In genomic region chr1:171282086-171282805, GRCm38 (mm10) we compare ENCODE assay signal across 7 mouse cellular contexts. TPM values are rescaled to one million over a fixed set of nuclear protein-coding genes. Genes with fewer than 3 reads are reported as not detected.
A peak's percentile ranks its signal among the peaks of the same experiment; 100 is the strongest.
DNase-seq lines count a peak whose midpoint lies in the region; ATAC-seq and TF ChIP-seq lines count a peak whose summit lies in the region.

No protein-coding gene starts in this region.

- H3K36me3 ChIP-seq in hindbrain, embryonic 12.5 days, result peaks cover 49% of the 10 kb centered on the region
- peaks cover 55% of the 10 kb centered on the region for H3K36me3 ChIP-seq in hindbrain, embryonic 14.5 days (replicated peaks; ENCODE audit: control insufficient read depth, insufficient read depth)
- peaks cover 35 to 67% of the 10 kb centered on the region in 2 experiments for H3K36me3 ChIP-seq in CH12.LX (replicated peaks in 1 of 2; ENCODE audit: control insufficient read depth in 1 of 2, insufficient read depth in 1 of 2, low read length in 1 of 2)
- H3K36me3 ChIP-seq in MEL (ENCODE audit: control insufficient read depth in 1 of 2, insufficient read depth in 2 of 2, low read length in 2 of 2), result peaks cover 0 to 5% of the 10 kb centered on the region in 2 experiments; a peak in 3 of 4 replicates
- H3K36me3 ChIP-seq in limb, embryonic 12.5 days, result peaks cover 65% of the 10 kb centered on the region

- in situ Hi-C loops in CH12.LX (cut with MboI; ENCODE audit: low pct_ligation_motif_present, low pct_unique_long_range_greater_than_20kb, low sequenced_read_pairs), result no loop called here

- dilution Hi-C loops in CH12.LX (cut with MboI; ENCODE audit: extremely low pct_ligation_motif_present, extremely low pct_unique_long_range_greater_than_20kb, low sequenced_read_pairs), result no loop called here

- DNase-seq in hindbrain, embryonic 14.5 days (ENCODE audit: low spot score), result no peak
- no peak for DNase-seq in CH12.LX (ENCODE audit: extremely low read depth)
- DNase-seq in MEL (ENCODE audit: low read depth, low spot score), result no peak
- no peak for DNase-seq in thymus, postnatal 10 days (ENCODE audit: low spot score in 2 of 2)

- peaks cover 40% of the 10 kb centered on the region for H3K4me1 ChIP-seq in hindbrain, embryonic 12.5 days
- H3K4me1 ChIP-seq in hindbrain, embryonic 14.5 days (replicated peaks; ENCODE audit: control insufficient read depth, insufficient read depth, low read length), result peaks cover 32% of the 10 kb centered on the region
- H3K4me1 ChIP-seq in CH12.LX (ENCODE audit: control insufficient read depth in 1 of 2, insufficient read depth in 2 of 2) (peaks cover 0 to 37% of the 10 kb centered on the region in 2 experiments; a peak in 2 of 4 replicates), MEL (ENCODE audit: control insufficient read depth in 1 of 2, insufficient read depth in 2 of 2, low read length in 2 of 2) (peaks cover 0 to 12% of the 10 kb centered on the region in 2 experiments; a peak in 2 of 4 replicates)
- H3K4me1 ChIP-seq in limb, embryonic 12.5 days (replicated peaks), result peaks cover 26% of the 10 kb centered on the region

- TF ChIP-seq POLR2A in CH12.LX (IDR thresholded peaks at IDR 0.05; ENCODE audit: low read depth, low read length) (no peak), MEL (IDR thresholded peaks at IDR 0.05; ENCODE audit: control insufficient read depth in 1 of 2, insufficient read depth in 1 of 2, low read depth in 1 of 2, low read length in 2 of 2, poor library complexity in 1 of 2) (no peak)

- no peaks in the 10 kb centered on the region for H3K9me3 ChIP-seq in hindbrain, embryonic 12.5 days (replicated peaks)
- no peaks in the 10 kb centered on the region for H3K9me3 ChIP-seq in hindbrain, embryonic 14.5 days (ENCODE audit: control insufficient read depth, low read length)
- no peaks in the 10 kb centered on the region for H3K9me3 ChIP-seq in CH12.LX (replicated peaks; ENCODE audit: low read length)
- H3K9me3 ChIP-seq in MEL (replicated peaks; ENCODE audit: insufficient read depth, low read length), result no peaks in the 10 kb centered on the region
- no peaks in the 10 kb centered on the region for H3K9me3 ChIP-seq in limb, embryonic 12.5 days

- ATAC-seq in hindbrain, embryonic 12.5 days (ENCODE audit: low FRiP score), result no peak
- no peak for ATAC-seq in hindbrain, embryonic 14.5 days (ENCODE audit: low FRiP score)
- ATAC-seq in limb, embryonic 12.5 days (ENCODE audit: insufficient number of reproducible peaks, insufficient read depth, low FRiP score, low TSS enrichment, low read depth), result no peak
- ATAC-seq in granulocyte monocyte progenitor cell, adult 5-6 weeks (replicated peaks; ENCODE audit: poor library complexity, severe bottlenecking), result no peak

- TF ChIP-seq CTCF in CH12.LX (conservative IDR thresholded peaks at IDR 0.05 in 1 of 2, IDR thresholded peaks at IDR 0.05 in 1 of 2; ENCODE audit: low read depth in 2 of 2, low read length in 2 of 2) (no peak), MEL (IDR thresholded peaks at IDR 0.05 in 2 of 3, conservative IDR thresholded peaks at IDR 0.05 in 1 of 3; ENCODE audit: control insufficient read depth in 1 of 3, insufficient read depth in 1 of 3, low read depth in 2 of 3, low read length in 3 of 3, poor library complexity in 1 of 3, severe bottlenecking in 1 of 3) (no peak)

- no peaks in the 10 kb centered on the region for H3K27me3 ChIP-seq in hindbrain, embryonic 12.5 days
- no peaks in the 10 kb centered on the region for H3K27me3 ChIP-seq in hindbrain, embryonic 14.5 days (ENCODE audit: control insufficient read depth, insufficient read depth, low read length)
- H3K27me3 ChIP-seq in CH12.LX (replicated peaks) (no peaks in the 10 kb centered on the region), MEL (ENCODE audit: control insufficient read depth in 1 of 2, insufficient read depth in 2 of 2, low read length in 2 of 2) (no peaks in the 10 kb centered on the region)
- H3K27me3 ChIP-seq in limb, embryonic 12.5 days, result no peaks in the 10 kb centered on the region

- H3K79me2 ChIP-seq in CH12.LX (replicated peaks; ENCODE audit: control insufficient read depth, extremely low read depth, insufficient read depth, poor library complexity, severe bottlenecking), result 0 out of 2 replicates have a peak, but pooled peaks cover 3% of the 10 kb centered on the region
- peaks cover 7% of the 10 kb centered on the region; the same call in 1 of the 2 replicates for H3K79me2 ChIP-seq in MEL (ENCODE audit: control insufficient read depth, insufficient read depth, low read length, poor library complexity)

- H3K27ac ChIP-seq in hindbrain, embryonic 12.5 days, result no peak overlapping the region
- no peak overlapping the region for H3K27ac ChIP-seq in hindbrain, embryonic 14.5 days
- H3K27ac ChIP-seq in CH12.LX (ENCODE audit: insufficient read depth, low read depth) (no peak overlapping the region), MEL (ENCODE audit: control insufficient read depth, low read depth, low read length) (peak overlapping the region; percentile 31)
- peak overlapping the region; percentile 90; the same call in 1 of the 2 replicates for H3K27ac ChIP-seq in limb, embryonic 12.5 days

- H3K4me2 ChIP-seq in hindbrain, embryonic 12.5 days (replicated peaks), result peak overlapping the region; percentile 77
- H3K4me2 ChIP-seq in hindbrain, embryonic 14.5 days (replicated peaks), result no peak overlapping the region
- H3K4me2 ChIP-seq in CH12.LX (ENCODE audit: insufficient read depth, low read depth, poor library complexity, severe bottlenecking), result peak overlapping the region; percentile 70; the same call in 1 of the 2 replicates
- H3K4me2 ChIP-seq in limb, embryonic 12.5 days, result peak overlapping the region; percentile 72

- no peak for TF ChIP-seq EP300 in CH12.LX (IDR thresholded peaks at IDR 0.05; ENCODE audit: low read length)
- TF ChIP-seq EP300 in MEL (IDR thresholded peaks at IDR 0.05; ENCODE audit: low read depth in 1 of 2, low read length in 2 of 2), result no peak

- TF ChIP-seq RAD21 in CH12.LX (IDR thresholded peaks at IDR 0.05; ENCODE audit: low read depth, low read length) (no peak), MEL (IDR thresholded peaks at IDR 0.05; ENCODE audit: low read depth, low read length) (no peak)

- H3K4me3 ChIP-seq in hindbrain, embryonic 12.5 days, result no peak overlapping the region
- H3K4me3 ChIP-seq in hindbrain, embryonic 14.5 days (replicated peaks; ENCODE audit: low read length), result no peak overlapping the region
- H3K4me3 ChIP-seq in CH12.LX (replicated peaks in 1 of 3; ENCODE audit: low read depth in 2 of 3, low read length in 2 of 3, poor library complexity in 1 of 3), result peak overlapping the region in 1 of 3 experiments; percentile 59
- H3K4me3 ChIP-seq in MEL (ENCODE audit: control insufficient read depth in 1 of 2, insufficient read depth in 1 of 2, low read depth in 2 of 2, low read length in 2 of 2), result peak overlapping the region; percentile 62 to 80
- H3K4me3 ChIP-seq in limb, embryonic 12.5 days (replicated peaks), result peak overlapping the region; percentile 61

- 81% methylated on average over 18 of the region's 18 CpGs for WGBS in hindbrain, embryonic 12.5 days
- WGBS in hindbrain, embryonic 14.5 days, result 83% methylated on average over 18 of the region's 18 CpGs
- 81% methylated on average over 18 of the region's 18 CpGs for WGBS in limb, embryonic 12.5 days

- no peak overlapping the region for H3K9ac ChIP-seq in hindbrain, embryonic 12.5 days
- H3K9ac ChIP-seq in hindbrain, embryonic 14.5 days, result no peak overlapping the region
- H3K9ac ChIP-seq in CH12.LX (ENCODE audit: insufficient read depth, low read depth), result peak overlapping the region; percentile 77; the same call in 1 of the 2 replicates
- peak overlapping the region; percentile 85 for H3K9ac ChIP-seq in MEL (ENCODE audit: control insufficient read depth, low read depth, low read length, poor library complexity, severe bottlenecking)
- H3K9ac ChIP-seq in limb, embryonic 12.5 days (replicated peaks), result no peak overlapping the region

RNA-seq across cellular contexts. Expression of gene Ppox, which starts 1.3 kb away (rescaled TPM):
- 60.5 and 60.9 TPM in 2 replicates for polyA plus RNA-seq in hindbrain, embryonic 12.5 days (2016; fragmentation: Nextera tagmentation; extraction: Ambion mirVana)
- 43.5 and 44.6 TPM in 2 replicates for polyA plus RNA-seq in hindbrain, embryonic 14.5 days (2014; fragmentation: Nextera tagmentation; extraction: Ambion mirVana)
- total RNA-seq in CH12.LX (2012; rRNA removed) (12.4 and 13.6 TPM in 2 replicates), CH12.LX (2014; rRNA removed) (10.5 and 13.7 TPM in 2 replicates), MEL (2012; rRNA removed) (21.5 and 27.0 TPM in 2 replicates)
- polyA plus RNA-seq in CH12.LX (2012; ENCODE audit: insufficient read length, low read depth) (13.9 and 15.1 TPM in 2 replicates), MEL (2012; ENCODE audit: insufficient read depth in 1 of 2, insufficient read length in 2 of 2, low read depth in 1 of 2, low replicate concordance in 2 of 2, missing spikeins in 1 of 2) (10 to 100 TPM in 1 of 2 experiments, not detected in 1; 63.6 TPM)
- 71.9 and 75.9 TPM in 2 replicates for polyA plus RNA-seq in limb, embryonic 12.5 days (2016; fragmentation: Nextera tagmentation; extraction: Ambion mirVana)
- total RNA-seq in granulocyte monocyte progenitor cell, adult 5-6 weeks (2014; fragmentation: Nextera tagmentation), result 22.5 and 37.6 TPM in 2 replicates
- 16.8 and 25.3 TPM in 2 replicates for total RNA-seq in granulocyte monocyte progenitor cell, adult 5-6 weeks (2017)

RNA-seq across cellular contexts. Expression of gene Usp21, which starts 5.5 kb away (rescaled TPM):
- 114 and 117 TPM in 2 replicates for polyA plus RNA-seq in hindbrain, embryonic 12.5 days (2016; fragmentation: Nextera tagmentation; extraction: Ambion mirVana)
- polyA plus RNA-seq in hindbrain, embryonic 14.5 days (2014; fragmentation: Nextera tagmentation; extraction: Ambion mirVana), result 80.1 and 85.8 TPM in 2 replicates
- 13.1 and 14.2 TPM in 2 replicates for total RNA-seq in CH12.LX (2012; rRNA removed)
- 7.1 and 8.5 TPM in 2 replicates for total RNA-seq in CH12.LX (2014; rRNA removed)
- polyA plus RNA-seq in CH12.LX (2012; ENCODE audit: insufficient read length, low read depth), result 34.3 and 37.6 TPM in 2 replicates
- 10.0 and 11.3 TPM in 2 replicates for total RNA-seq in MEL (2012; rRNA removed)
- polyA plus RNA-seq in MEL (2012; ENCODE audit: insufficient read depth in 1 of 2, insufficient read length in 2 of 2, low read depth in 1 of 2, low replicate concordance in 2 of 2, missing spikeins in 1 of 2), result 10 to 100 TPM in 1 of 2 experiments, not detected in 1; 66.4 TPM
- 132 and 134 TPM in 2 replicates for polyA plus RNA-seq in limb, embryonic 12.5 days (2016; fragmentation: Nextera tagmentation; extraction: Ambion mirVana)
- 34.7 and 37.6 TPM in 2 replicates for total RNA-seq in granulocyte monocyte progenitor cell, adult 5-6 weeks (2014; fragmentation: Nextera tagmentation)
- 20.0 and 22.8 TPM in 2 replicates for total RNA-seq in granulocyte monocyte progenitor cell, adult 5-6 weeks (2017)

RNA-seq across cellular contexts. Expression of gene B4galt3, which starts 12.1 kb away (rescaled TPM):
- 83.6 and 85.6 TPM in 2 replicates for polyA plus RNA-seq in hindbrain, embryonic 12.5 days (2016; fragmentation: Nextera tagmentation; extraction: Ambion mirVana)
- 86.5 and 88.6 TPM in 2 replicates for polyA plus RNA-seq in hindbrain, embryonic 14.5 days (2014; fragmentation: Nextera tagmentation; extraction: Ambion mirVana)
- 27.4 and 27.8 TPM in 2 replicates for total RNA-seq in CH12.LX (2012; rRNA removed)
- total RNA-seq in CH12.LX (2014; rRNA removed), result 18.3 and 19.3 TPM in 2 replicates
- polyA plus RNA-seq in CH12.LX (2012; ENCODE audit: insufficient read length, low read depth), result 23.1 TPM in 2 replicates
- total RNA-seq in MEL (2012; rRNA removed), result 16.5 and 16.8 TPM in 2 replicates
- polyA plus RNA-seq in MEL (2012; ENCODE audit: insufficient read depth in 1 of 2, insufficient read length in 2 of 2, low read depth in 1 of 2, low replicate concordance in 2 of 2, missing spikeins in 1 of 2), result 10 to 100 TPM in 1 of 2 experiments, not detected in 1; 33.1 TPM
- polyA plus RNA-seq in limb, embryonic 12.5 days (2016; fragmentation: Nextera tagmentation; extraction: Ambion mirVana), result 82.1 and 84.8 TPM in 2 replicates
- total RNA-seq in granulocyte monocyte progenitor cell, adult 5-6 weeks (2014; fragmentation: Nextera tagmentation), result 24.7 and 25.6 TPM in 2 replicates
- 14.7 and 19.0 TPM in 2 replicates for total RNA-seq in granulocyte monocyte progenitor cell, adult 5-6 weeks (2017)

RNA-seq across cellular contexts. Expression of gene Ufc1, which starts 12.6 kb away (rescaled TPM):
- 106 and 108 TPM in 2 replicates for polyA plus RNA-seq in hindbrain, embryonic 12.5 days (2016; fragmentation: Nextera tagmentation; extraction: Ambion mirVana)
- 116 and 131 TPM in 2 replicates for polyA plus RNA-seq in hindbrain, embryonic 14.5 days (2014; fragmentation: Nextera tagmentation; extraction: Ambion mirVana)
- total RNA-seq in CH12.LX (2012; rRNA removed) (98.4 and 120 TPM in 2 replicates), CH12.LX (2014; rRNA removed) (115 and 121 TPM in 2 replicates), MEL (2012; rRNA removed) (100 and 101 TPM in 2 replicates)
- polyA plus RNA-seq in CH12.LX (2012; ENCODE audit: insufficient read length, low read depth) (71.4 and 76.2 TPM in 2 replicates), MEL (2012; ENCODE audit: insufficient read depth in 1 of 2, insufficient read length in 2 of 2, low read depth in 1 of 2, low replicate concordance in 2 of 2, missing spikeins in 1 of 2) (100 to 1,000 TPM in 1 of 2 experiments, 10 to 100 TPM in 1; 71.0 to 408 TPM)
- polyA plus RNA-seq in limb, embryonic 12.5 days (2016; fragmentation: Nextera tagmentation; extraction: Ambion mirVana), result 108 and 111 TPM in 2 replicates
- 142 and 143 TPM in 2 replicates for total RNA-seq in granulocyte monocyte progenitor cell, adult 5-6 weeks (2014; fragmentation: Nextera tagmentation)
- 108 and 113 TPM in 2 replicates for total RNA-seq in granulocyte monocyte progenitor cell, adult 5-6 weeks (2017)

RNA-seq across cellular contexts. Expression of gene Ndufs2, which starts 31.1 kb away (rescaled TPM):
- polyA plus RNA-seq in hindbrain, embryonic 12.5 days (2016; fragmentation: Nextera tagmentation; extraction: Ambion mirVana), result 209 and 227 TPM in 2 replicates
- polyA plus RNA-seq in hindbrain, embryonic 14.5 days (2014; fragmentation: Nextera tagmentation; extraction: Ambion mirVana), result 218 and 247 TPM in 2 replicates
- total RNA-seq in CH12.LX (2012; rRNA removed) (244 and 265 TPM in 2 replicates), CH12.LX (2014; rRNA removed) (239 and 242 TPM in 2 replicates), MEL (2012; rRNA removed) (164 and 169 TPM in 2 replicates)
- polyA plus RNA-seq in CH12.LX (2012; ENCODE audit: insufficient read length, low read depth) (242 and 264 TPM in 2 replicates), MEL (2012; ENCODE audit: insufficient read depth in 1 of 2, insufficient read length in 2 of 2, low read depth in 1 of 2, low replicate concordance in 2 of 2, missing spikeins in 1 of 2) (100 to 1,000 TPM; 292 to 415 TPM)
- polyA plus RNA-seq in limb, embryonic 12.5 days (2016; fragmentation: Nextera tagmentation; extraction: Ambion mirVana), result 251 and 257 TPM in 2 replicates
- 270 and 271 TPM in 2 replicates for total RNA-seq in granulocyte monocyte progenitor cell, adult 5-6 weeks (2014; fragmentation: Nextera tagmentation)
- total RNA-seq in granulocyte monocyte progenitor cell, adult 5-6 weeks (2017), result 358 and 391 TPM in 2 replicates

Comparison
In these comparisons a context has a peak if more than half of its experiments do, and no peak if none do; other contexts are left out.
1. H3K27ac ChIP-seq: peak in MEL (single experiment) and limb, embryonic 12.5 days (single experiment); none in hindbrain, embryonic 12.5 days (single experiment), hindbrain, embryonic 14.5 days (single experiment) and CH12.LX (single experiment).
2. H3K4me3 ChIP-seq: peak in MEL (2 of 2) and limb, embryonic 12.5 days (single experiment); none in hindbrain, embryonic 12.5 days (single experiment) and hindbrain, embryonic 14.5 days (single experiment).
3. H3K9ac ChIP-seq: peak in CH12.LX (single experiment) and MEL (single experiment); none in hindbrain, embryonic 12.5 days (single experiment), hindbrain, embryonic 14.5 days (single experiment) and limb, embryonic 12.5 days (single experiment).